Mouse (Mus musculus): ENCODE data around the gene Olfr883. TPM values are rescaled to one million over a fixed set of nuclear protein-coding genes. Genes with fewer than 3 reads are reported as not detected.

Olfr883 gene
- not detected in 2 replicates for polyA plus RNA-seq (2016; fragmentation: Nextera tagmentation; extraction: Ambion mirVana)

DNA sequence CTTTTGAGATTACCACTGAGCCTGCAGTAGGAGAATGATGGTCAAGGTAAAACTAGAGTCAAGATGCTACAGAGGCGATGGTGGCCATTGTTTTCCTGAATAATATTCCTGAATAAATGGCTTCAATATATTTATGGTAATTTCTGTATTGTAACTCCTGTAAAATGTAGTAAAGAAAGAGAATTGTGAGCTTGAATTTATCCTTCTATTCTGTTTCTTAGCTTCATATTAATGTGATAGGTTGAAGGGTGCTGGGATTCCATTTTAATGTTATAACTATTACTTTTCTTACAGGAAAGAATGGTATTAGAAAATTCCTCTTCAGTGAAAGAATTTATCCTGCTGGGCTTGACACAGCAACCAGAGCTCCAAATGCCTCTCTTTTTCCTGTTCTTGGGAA lies at the start of gene Olfr883:
Olfr883 (plus strand) TSS at position 301 of the 400 bp plus-strand sequence.
- no peak within 1 kb of the TSS for H3K4me3 ChIP-seq (replicated peaks)
- H3K4me2 ChIP-seq, result no peak within 1 kb of the TSS
- WGBS, result 92% methylated on average over 1 of the region's 1 CpGs
- H3K9me3 ChIP-seq, result no peaks in the 10 kb centered on the region
- H3K27ac ChIP-seq, result no peak within 1 kb of the TSS
- H3K9ac ChIP-seq, result no peak within 1 kb of the TSS
- no peaks in the 10 kb centered on the region for H3K4me1 ChIP-seq
- H3K36me3 ChIP-seq (replicated peaks), result no peaks in the 10 kb centered on the region
- ATAC-seq (ENCODE audit: low FRiP score), result no peak
- H3K27me3 ChIP-seq, result no peaks in the 10 kb centered on the region

DNA sequence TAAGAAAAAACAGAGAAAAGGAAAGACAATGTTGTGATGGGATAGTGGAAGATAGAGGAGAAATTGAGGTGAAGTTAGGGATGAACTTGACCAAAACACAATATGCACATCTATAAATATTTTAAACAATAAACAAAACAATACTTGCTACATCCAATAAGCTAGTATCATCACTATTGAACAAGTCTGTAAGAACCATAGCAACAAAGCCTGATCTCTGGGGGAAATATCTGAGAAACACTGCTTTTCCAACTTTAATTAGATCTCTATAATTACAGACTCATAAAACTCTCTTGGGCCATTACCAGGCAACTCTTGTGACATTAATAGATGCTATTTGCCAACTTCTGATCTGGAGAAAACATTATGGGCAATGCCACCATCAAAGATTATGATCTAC lies 34.1 kb upstream of the Olfr883 start, which contains the start of gene Olfr881:
Olfr881 (plus strand) TSS at position 301 of the 400 bp plus-strand sequence.
- no peaks in the 10 kb centered on the region for H3K4me1 ChIP-seq
- H3K4me3 ChIP-seq (replicated peaks), result no peak within 1 kb of the TSS
- H3K36me3 ChIP-seq (replicated peaks), result no peaks in the 10 kb centered on the region
- H3K27me3 ChIP-seq, result no peaks in the 10 kb centered on the region
- no peak within 1 kb of the TSS for H3K9ac ChIP-seq
- no peak within 1 kb of the TSS for H3K27ac ChIP-seq
- no peak for ATAC-seq (ENCODE audit: low FRiP score)
- no peak within 1 kb of the TSS for H3K4me2 ChIP-seq
- H3K9me3 ChIP-seq, result no peaks in the 10 kb centered on the region

DNA sequence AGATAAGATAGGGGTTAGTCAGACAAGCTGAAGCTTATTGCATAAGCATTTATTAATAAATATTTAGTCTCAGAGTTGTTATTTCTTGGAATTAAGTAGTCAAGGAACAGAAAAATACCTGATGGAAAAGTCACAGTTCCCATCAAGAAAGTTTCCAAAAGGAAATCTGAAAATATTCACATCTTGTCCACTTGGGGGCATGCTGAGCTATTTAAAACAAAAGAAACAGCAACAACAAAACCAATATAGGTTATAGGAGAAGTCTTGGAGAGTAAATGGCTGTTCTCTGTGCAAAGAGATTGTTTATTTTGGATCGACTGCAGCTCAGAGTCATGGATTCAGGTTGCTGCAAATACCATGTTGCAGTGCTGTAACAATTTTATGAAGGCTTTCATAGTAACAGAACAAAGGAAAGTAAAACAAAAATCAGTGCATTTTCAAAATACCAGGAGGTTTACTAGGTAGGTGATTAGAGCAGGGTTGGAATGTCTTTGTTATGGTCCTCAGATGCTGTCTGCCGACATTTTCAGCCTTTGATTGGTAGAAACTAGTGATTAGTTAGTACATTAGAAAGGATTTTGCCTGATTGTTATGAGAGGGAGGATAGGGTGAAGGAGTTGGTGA lies 26.9 kb upstream of the Olfr883 start:
- WGBS, result 60% methylated on average over 2 of the region's 2 CpGs
- no peak overlapping the region for H3K27ac ChIP-seq
- H3K27me3 ChIP-seq, result no peaks in the 10 kb centered on the region
- no peaks in the 10 kb centered on the region for H3K36me3 ChIP-seq (replicated peaks)
- ATAC-seq (ENCODE audit: low FRiP score), result no peak
- no peaks in the 10 kb centered on the region for H3K9me3 ChIP-seq
- no peak overlapping the region for H3K4me2 ChIP-seq
- H3K9ac ChIP-seq, result no peak overlapping the region
- H3K4me1 ChIP-seq, result no peaks in the 10 kb centered on the region
- no peak overlapping the region for H3K4me3 ChIP-seq (replicated peaks)

DNA sequence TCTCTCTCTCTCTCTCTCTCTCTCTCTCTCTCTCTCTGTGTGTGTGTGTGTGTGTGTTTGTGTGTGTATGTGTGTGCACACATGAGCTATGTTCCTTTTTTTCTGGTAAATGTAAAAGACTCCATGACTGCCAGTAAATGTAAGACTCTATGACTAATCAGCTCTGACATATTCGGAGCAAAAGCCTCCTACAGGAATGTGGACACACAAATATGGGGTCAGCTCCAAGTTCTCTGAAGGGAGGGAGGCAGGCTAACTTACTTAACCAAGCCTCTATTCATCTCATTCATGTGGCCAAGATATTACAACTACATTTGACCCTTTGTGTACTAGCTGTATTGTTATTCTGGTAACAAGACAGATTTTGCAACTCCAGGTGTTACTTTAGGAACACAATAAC lies 25.6 kb upstream of the Olfr883 start:
- Histone ChIP-seq H3K27me3 (no peaks in the 10 kb centered on the region), H3K27ac (no peak overlapping the region), H3K4me2 (no peak overlapping the region), H3K4me1 (no peaks in the 10 kb centered on the region), H3K4me3 (replicated peaks) (no peak overlapping the region), H3K9ac (no peak overlapping the region), H3K36me3 (replicated peaks) (no peaks in the 10 kb centered on the region), H3K9me3 (no peaks in the 10 kb centered on the region)
- WGBS, result 85% methylated on average over 1 of the region's 1 CpGs
- no peak for ATAC-seq (ENCODE audit: low FRiP score)

DNA sequence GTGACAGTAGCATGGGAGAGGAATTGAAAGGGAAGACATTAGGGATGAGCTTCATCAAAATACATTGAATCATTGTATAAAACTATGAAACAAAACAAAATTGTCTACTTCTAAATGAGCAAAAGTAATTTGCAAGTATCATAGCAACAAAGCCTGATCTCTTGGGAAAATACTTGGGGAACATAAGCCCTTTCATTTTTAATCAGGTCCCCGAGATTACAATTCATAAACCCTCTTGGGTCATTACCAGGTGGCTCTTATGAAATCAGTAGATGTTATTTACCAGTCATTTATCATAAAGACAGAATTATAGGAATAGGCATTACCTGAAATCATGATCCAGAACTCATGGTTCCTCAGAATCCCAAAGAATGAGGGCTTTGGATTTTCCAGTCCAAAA lies 20.6 kb downstream of the Olfr883 start, which contains the start of gene Olfr884:
Olfr884 (plus strand) TSS at position 301 of the 400 bp plus-strand sequence.
- Histone ChIP-seq H3K27me3 (no peaks in the 10 kb centered on the region), H3K9me3 (no peaks in the 10 kb centered on the region), H3K9ac (no peak within 1 kb of the TSS), H3K27ac (no peak within 1 kb of the TSS), H3K36me3 (replicated peaks) (no peaks in the 10 kb centered on the region), H3K4me1 (no peaks in the 10 kb centered on the region), H3K4me3 (replicated peaks) (no peak within 1 kb of the TSS), H3K4me2 (no peak within 1 kb of the TSS)
- 75% methylated on average over 1 of the region's 1 CpGs for WGBS
- no peak for ATAC-seq (ENCODE audit: low FRiP score)

DNA sequence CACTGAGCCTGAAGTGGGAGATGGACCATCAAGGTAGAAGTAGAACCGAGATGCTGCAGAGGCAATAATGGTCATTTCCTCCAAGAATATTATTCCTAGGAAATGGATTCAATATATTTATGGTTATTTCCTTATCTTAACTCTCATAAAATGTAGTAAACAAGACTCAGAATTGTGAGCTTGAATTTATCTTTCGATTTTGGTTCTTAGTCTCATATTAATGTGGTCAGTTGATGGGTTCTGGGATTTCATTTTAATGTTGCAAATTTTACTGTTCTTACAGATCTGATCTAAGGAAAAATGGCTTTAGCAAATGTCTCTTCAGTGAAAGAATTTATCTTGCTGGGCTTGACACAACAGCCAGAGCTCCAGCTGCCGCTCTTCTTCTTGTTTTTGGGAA lies 35.4 kb downstream of the Olfr883 start, which contains the start of gene Olfr885:
Olfr885 (plus strand) TSS at position 301 of the 400 bp plus-strand sequence.
- Histone ChIP-seq H3K4me2 (no peak within 1 kb of the TSS), H3K27ac (no peak within 1 kb of the TSS), H3K4me1 (no peaks in the 10 kb centered on the region), H3K27me3 (no peaks in the 10 kb centered on the region), H3K4me3 (replicated peaks) (no peak within 1 kb of the TSS), H3K9me3 (no peaks in the 10 kb centered on the region), H3K36me3 (replicated peaks) (no peaks in the 10 kb centered on the region), H3K9ac (no peak within 1 kb of the TSS)
- WGBS, result 87% methylated on average over 3 of the region's 3 CpGs
- ATAC-seq (ENCODE audit: low FRiP score), result no peak

Other genes with a start within 250 kb of the Olfr883 start
- not detected in 2 replicates for gene Olfr876, start 222.8 kb upstream of the Olfr883 start, polyA plus RNA-seq (2016; fragmentation: Nextera tagmentation; extraction: Ambion mirVana)
- gene Olfr877, start 171.5 kb upstream of the Olfr883 start, polyA plus RNA-seq (2016; fragmentation: Nextera tagmentation; extraction: Ambion mirVana), result not detected in 2 replicates
- gene Olfr145, start 129.1 kb upstream of the Olfr883 start, polyA plus RNA-seq (2016; fragmentation: Nextera tagmentation; extraction: Ambion mirVana), result not detected in 2 replicates
- gene Olfr878, start 108.0 kb upstream of the Olfr883 start, polyA plus RNA-seq (2016; fragmentation: Nextera tagmentation; extraction: Ambion mirVana), result 0.06 TPM in 1 of 2 replicates, not detected in the other
- gene Olfr881, start 34.0 kb upstream of the Olfr883 start, polyA plus RNA-seq (2016; fragmentation: Nextera tagmentation; extraction: Ambion mirVana), result not detected in 2 replicates
- not detected in 2 replicates for gene Olfr884, start 20.7 kb downstream of the Olfr883 start, polyA plus RNA-seq (2016; fragmentation: Nextera tagmentation; extraction: Ambion mirVana)
- not detected in 2 replicates for gene Olfr885, start 35.5 kb downstream of the Olfr883 start, polyA plus RNA-seq (2016; fragmentation: Nextera tagmentation; extraction: Ambion mirVana)
- not detected in 2 replicates for gene Olfr887, start 58.3 kb downstream of the Olfr883 start, polyA plus RNA-seq (2016; fragmentation: Nextera tagmentation; extraction: Ambion mirVana)
- not detected in 2 replicates for gene Olfr888, start 82.3 kb downstream of the Olfr883 start, polyA plus RNA-seq (2016; fragmentation: Nextera tagmentation; extraction: Ambion mirVana)
- gene Olfr889, start 89.4 kb downstream of the Olfr883 start, polyA plus RNA-seq (2016; fragmentation: Nextera tagmentation; extraction: Ambion mirVana), result 0.08 and 0.09 TPM in 2 replicates
- gene Olfr890, start 116.7 kb downstream of the Olfr883 start, polyA plus RNA-seq (2016; fragmentation: Nextera tagmentation; extraction: Ambion mirVana), result not detected in 2 replicates
- gene Olfr891, start 155.0 kb downstream of the Olfr883 start, polyA plus RNA-seq (2016; fragmentation: Nextera tagmentation; extraction: Ambion mirVana), result not detected in 2 replicates
- not detected in 2 replicates for gene Olfr893, start 182.6 kb downstream of the Olfr883 start, polyA plus RNA-seq (2016; fragmentation: Nextera tagmentation; extraction: Ambion mirVana)
- not detected in 2 replicates for gene Olfr894, start 192.2 kb downstream of the Olfr883 start, polyA plus RNA-seq (2016; fragmentation: Nextera tagmentation; extraction: Ambion mirVana)
- gene Olfr143, start 227.0 kb downstream of the Olfr883 start, polyA plus RNA-seq (2016; fragmentation: Nextera tagmentation; extraction: Ambion mirVana), result not detected in 2 replicates
- gene Olfr895, start 242.0 kb downstream of the Olfr883 start, polyA plus RNA-seq (2016; fragmentation: Nextera tagmentation; extraction: Ambion mirVana), result not detected in 2 replicates